Mouse (Mus musculus) neutrophil, adult 5-6 weeks (primary cell): ENCODE measurements around the gene Podnl1. TPM values are rescaled to one million over a fixed set of nuclear protein-coding genes. Genes with fewer than 3 reads are reported as not detected.
A peak's percentile ranks its signal among the peaks of the same experiment; 100 is the strongest.

Experiments
- ATAC-seq: fragments of 151-379, 151-347 bp; 2 replicates; pipeline ENCODE4 v1.8.0; 2017; ENCODE audit warnings: mild to moderate bottlenecking, moderate TSS enrichment; ENCODE audit not compliant: insufficient number of reproducible peaks, poor library complexity, low FRiP score, severe bottlenecking; ENCODE audit errors: extremely low read depth
- total RNA-seq: library from RNA; stranded (forward); fragments of 200-1000 nt; gene quantifications from 2 replicates; pipeline ENCODE4 v1.2.3, GENCODE M21; 2017

Podnl1 gene
- total RNA-seq, result 0.61 and 1.3 TPM in 2 replicates

GRCm38 (mm10) chr8:84125656-84126055 lies at the start of gene Podnl1:
Gene Podnl1, plus strand, starts transcription at chr8:84125989.
- no peak for ATAC-seq

DNA sequence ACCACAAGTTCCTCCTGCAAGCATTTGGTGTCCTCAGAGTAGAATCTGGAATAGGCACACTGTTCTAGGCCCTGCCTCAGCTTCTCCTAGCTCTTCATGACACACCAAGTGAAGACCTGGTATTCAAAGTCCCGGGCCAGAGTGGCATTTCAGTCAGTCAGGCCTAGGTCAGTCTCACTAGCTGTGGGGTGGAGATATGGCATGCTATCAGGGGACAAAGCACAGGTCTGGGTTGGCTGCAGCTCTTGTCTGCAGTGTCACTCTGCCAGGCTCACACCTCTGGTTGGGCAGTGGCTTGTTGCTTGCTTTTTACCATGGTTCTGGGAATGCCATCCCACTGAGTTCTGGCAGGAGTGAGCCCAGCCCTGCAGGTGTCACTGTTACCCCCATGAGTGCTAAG lies 49.4 kb upstream of the Podnl1 start:
- ATAC-seq, result no peak

DNA sequence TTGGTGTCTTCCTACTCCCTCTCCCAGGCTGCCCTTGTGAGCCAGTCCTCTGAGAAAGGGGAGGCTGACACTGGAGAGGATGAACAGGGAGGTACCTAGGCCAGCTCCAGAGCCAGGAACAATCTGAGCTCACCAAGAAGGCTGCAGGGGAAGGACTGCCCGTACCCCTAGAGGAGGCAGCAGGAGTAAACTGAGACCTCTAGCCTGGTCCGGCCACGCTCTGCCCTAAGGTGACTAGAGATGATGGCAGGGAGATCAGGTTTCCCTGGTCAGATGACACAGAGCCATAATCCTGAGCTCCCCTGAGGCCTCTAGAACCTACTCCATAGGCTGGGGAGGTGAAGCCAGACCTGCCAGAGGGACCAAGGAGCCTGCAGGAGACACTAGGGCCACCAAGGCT lies 48.9 kb upstream of the Podnl1 start:
- no peak for ATAC-seq

GRCm38 (mm10) chr8:84079206-84079605 lies 46.6 kb upstream of the Podnl1 start:
- no peak for ATAC-seq

DNA sequence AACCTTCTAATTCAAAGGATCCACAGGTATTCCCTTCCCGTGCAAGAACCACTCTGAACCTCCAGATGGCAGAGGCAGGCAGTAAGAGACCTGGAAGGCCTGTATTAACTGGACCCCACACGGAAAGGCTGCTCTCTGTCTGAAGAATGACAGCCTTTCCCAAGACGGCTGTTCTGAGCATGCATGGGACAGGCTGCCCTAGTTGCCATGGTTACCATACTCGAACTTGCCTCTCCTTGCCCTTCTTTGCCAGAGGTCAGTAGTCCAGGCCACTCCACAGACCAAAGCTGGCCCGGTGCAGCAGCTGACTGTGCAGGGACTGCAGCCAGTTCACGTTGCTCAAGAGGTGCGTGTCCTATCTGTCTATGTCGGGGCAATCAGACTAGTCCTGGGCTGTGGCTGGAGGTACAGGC lies 42.0 kb upstream of the Podnl1 start:
- ATAC-seq, result no peak

DNA sequence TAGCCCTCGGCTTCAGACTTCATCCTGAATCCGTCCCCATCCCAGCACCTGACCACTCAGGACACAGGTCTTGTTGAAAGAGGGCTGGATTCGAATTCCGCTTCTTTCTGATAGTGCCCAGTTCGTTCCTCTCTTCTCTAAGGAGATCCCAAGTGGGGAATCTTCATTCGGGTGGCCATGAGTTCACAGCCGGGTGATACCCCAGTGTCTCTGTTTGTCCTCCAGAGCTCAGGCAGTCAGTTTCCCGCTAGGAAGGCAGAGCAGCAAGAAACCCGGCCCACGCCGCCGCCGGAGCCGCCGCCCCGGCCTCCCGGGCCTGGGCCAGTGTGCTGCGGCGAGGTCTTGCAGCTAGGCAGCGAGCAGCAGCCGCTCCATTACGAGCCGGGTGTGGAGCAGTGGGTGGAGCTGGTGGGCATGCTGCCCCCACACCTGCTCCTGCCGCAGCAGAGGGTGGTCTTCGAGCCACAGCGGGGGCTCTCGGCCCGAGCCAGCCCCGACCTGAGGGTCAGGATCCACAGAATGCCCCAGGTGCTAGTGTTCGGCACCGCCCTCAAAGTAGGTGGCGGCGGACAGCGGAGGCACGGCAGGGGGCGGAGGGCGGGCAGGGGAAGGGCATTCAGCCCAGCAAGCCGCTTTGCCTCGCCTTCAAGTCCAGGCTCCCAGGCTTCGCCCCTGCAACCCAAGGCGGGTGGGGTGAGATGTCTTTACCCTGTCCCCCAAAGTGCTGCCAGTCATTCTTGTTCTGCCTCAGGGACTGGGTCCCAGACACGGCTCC lies 41.3 kb upstream of the Podnl1 start:
- no peak for ATAC-seq

DNA sequence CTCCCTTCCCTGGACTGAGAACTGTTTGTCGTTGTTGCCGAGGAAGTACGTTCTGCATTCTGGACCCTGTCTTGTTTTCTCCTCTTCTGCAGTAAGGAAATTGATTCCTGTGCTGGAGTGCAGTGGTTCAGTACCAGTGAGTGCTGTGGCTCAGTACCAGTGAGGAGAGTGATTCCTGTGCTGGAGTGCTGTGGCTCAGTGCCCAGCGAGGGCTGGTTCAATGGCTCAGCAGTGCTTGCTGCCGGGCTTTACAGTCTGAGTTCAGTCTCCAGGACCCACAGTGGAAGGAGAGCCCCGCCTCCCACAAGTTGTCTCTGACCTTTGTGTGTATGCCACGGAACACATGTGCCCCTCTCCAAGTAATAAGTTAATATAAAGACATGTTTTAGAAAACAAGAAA lies 38.6 kb upstream of the Podnl1 start:
- no peak for ATAC-seq

- ATAC-seq, result no peak
These were observed 38.0 kb upstream of the Podnl1 start for GRCm38 (mm10) chr8:84087821-84088220.

GRCm38 (mm10) chr8:84089277-84089676 lies 36.5 kb upstream of the Podnl1 start:
- ATAC-seq, result no peak

- ATAC-seq, result no peak
These were observed 35.2 kb upstream of the Podnl1 start for GRCm38 (mm10) chr8:84090585-84090984.

DNA sequence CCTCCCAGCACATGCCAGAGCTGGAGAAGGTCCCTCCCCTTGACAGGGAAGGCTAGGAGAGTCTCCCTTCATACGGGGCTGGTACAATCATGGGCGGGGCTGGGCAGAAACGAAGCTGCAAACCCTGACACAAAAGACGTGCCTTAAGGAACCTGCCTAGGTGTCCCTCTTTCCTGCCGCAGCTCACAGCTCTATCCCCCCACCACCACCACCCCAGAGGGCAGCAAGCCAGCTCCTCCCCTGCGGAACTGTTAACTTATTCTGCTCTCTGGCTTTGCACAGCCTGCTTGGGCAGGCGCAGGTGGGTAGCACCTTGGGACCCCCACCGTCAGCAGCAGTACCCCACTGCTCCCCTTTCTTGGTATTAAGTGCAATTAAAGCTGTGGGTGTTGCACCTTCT lies 29.7 kb upstream of the Podnl1 start:
- ATAC-seq, result no peak

DNA sequence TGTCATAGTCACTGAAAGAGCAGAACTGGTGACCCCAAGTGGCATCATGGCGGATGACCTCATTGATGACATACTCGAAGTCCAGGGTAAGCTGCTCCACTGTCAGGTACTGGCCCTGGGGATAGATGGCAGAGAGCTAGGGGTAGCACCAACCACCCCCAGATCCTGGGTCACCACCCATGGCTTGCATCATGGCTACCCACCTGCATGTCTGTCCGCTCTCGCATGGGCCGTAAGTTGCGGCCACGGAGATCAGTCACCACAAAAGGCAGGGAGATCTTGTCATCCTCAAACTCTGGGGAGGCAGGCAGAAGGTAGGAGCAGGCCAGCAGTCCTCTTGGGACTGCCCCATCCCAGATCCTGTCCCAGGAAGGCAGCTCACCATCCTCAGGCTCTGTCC lies 27.4 kb upstream of the Podnl1 start:
- ATAC-seq, result no peak

- no peak for ATAC-seq
These were observed 24.1 kb upstream of the Podnl1 start for GRCm38 (mm10) chr8:84101476-84102270.

GRCm38 (mm10) chr8:84103601-84104000 lies 22.2 kb upstream of the Podnl1 start:
- no peak for ATAC-seq

GRCm38 (mm10) chr8:84104221-84104620 lies 21.6 kb upstream of the Podnl1 start:
- ATAC-seq, result peak; percentile 33; the same call in 1 of the 2 replicates

- peak; percentile 93 for ATAC-seq
These were observed 20.8 kb upstream of the Podnl1 start, which contains the start of gene Dcaf15 for GRCm38 (mm10) chr8:84104697-84105609. Gene Dcaf15, minus strand, starts transcription at chr8:84104768.

DNA sequence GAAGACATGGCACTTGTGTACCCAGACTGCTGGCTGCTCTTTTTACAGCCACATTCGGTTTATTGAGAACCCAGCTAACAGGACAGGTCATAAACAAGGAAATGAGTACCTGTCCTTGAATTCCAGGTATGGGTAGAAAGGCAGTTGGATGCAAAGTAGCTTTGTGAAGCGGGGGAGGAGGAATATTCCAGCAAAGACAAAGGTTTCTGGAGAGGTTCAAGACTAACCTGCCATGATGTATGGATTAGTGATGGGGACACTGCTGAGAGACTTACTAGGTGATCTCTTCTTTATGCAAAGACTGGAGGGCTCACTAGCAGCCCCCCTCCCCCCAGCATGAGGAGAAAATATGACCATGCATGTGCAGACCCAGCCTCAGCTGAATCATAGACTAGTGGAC lies 20.1 kb upstream of the Podnl1 start:
- ATAC-seq, result no peak

DNA sequence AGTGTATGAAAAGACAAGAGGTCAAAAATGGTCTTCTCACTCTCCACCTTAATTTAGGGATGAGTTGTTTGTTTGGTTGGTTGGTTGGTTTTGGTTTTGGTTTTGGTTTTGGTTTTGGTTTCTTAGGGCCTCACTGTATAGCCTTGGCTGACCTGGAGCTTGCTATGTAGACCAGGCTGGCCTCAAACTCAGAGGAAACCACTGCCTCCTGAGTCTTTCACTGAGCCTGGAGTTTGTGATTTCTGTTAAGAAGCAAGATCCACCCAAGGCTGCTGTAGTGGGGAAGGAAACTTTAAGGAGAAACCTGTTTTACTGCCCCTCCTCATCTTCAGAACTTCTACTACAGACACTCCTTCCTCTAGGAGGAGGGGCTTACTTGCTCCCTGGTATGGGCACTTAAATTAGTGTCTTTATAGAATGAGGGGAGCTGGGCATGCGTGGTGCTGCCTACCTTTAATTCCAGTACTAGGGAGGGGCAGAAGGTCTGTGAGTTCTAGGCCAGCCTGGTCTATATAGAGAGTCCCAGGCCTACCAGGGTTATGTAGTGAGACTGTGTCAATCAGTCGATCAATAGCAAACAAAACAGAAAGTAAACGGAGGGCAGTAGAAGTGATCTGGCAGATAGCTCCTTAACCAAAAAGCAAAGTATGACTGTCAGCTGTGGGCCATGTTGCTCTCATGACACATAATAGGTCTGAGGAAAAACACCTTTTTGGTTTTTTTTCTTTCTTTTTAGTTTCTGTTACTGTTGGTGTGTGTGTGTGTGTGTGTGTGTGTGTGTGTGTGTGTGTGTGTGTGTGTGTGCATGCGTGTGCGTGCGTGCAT lies 19.4 kb upstream of the Podnl1 start:
- no peak for ATAC-seq
